In genomic region chr6:113282101-113282802, GRCm38 (mm10) we compare ENCODE assay signal across 9 mouse cellular contexts. TPM values are rescaled to one million over a fixed set of nuclear protein-coding genes. Genes with fewer than 3 reads are reported as not detected.
DNase-seq lines count a peak whose midpoint lies in the region; ATAC-seq lines count a peak whose summit lies in the region.
"Had no signal": no experiment of that assay in that cellular context is flagged by ENCODE, and none has a peak within 500 bp of the region (broad histone marks: within the 10 kb centered on the region; RNA-seq: fewer than 3 reads in every experiment).

Gene Cpne9 (plus strand): TSS chr6:113282307.

- intact Hi-C loops in heart, postnatal 25 days (cut with DNase I): no loop called here

- peaks cover 54% of the 10 kb centered on the region for H3K27me3 ChIP-seq in heart, embryonic 13.5 days (replicated peaks)
- peaks cover 29% of the 10 kb centered on the region for H3K27me3 ChIP-seq in embryonic facial prominence, embryonic 14.5 days (replicated peaks; ENCODE audit: control insufficient read depth, insufficient read depth, low read length)
- peaks cover 51% of the 10 kb centered on the region for H3K27me3 ChIP-seq in limb, embryonic 12.5 days

- H3K9ac ChIP-seq in heart, embryonic 13.5 days: no peak within 1 kb of the TSS
- H3K9ac ChIP-seq in embryonic facial prominence, embryonic 14.5 days (ENCODE audit: low read depth, low read length): no peak within 1 kb of the TSS
- H3K9ac ChIP-seq in limb, embryonic 12.5 days (replicated peaks): no peak within 1 kb of the TSS
- H3K9ac ChIP-seq: liver, embryonic 13.5 days had no signal

- H3K9me3 ChIP-seq in heart, embryonic 13.5 days: no peaks in the 10 kb centered on the region
- H3K9me3 ChIP-seq in embryonic facial prominence, embryonic 14.5 days (ENCODE audit: control insufficient read depth, low read length): no peaks in the 10 kb centered on the region
- H3K9me3 ChIP-seq in limb, embryonic 12.5 days: no peaks in the 10 kb centered on the region
- H3K9me3 ChIP-seq: liver, embryonic 13.5 days had no signal

- no peak for ATAC-seq in heart, embryonic 13.5 days (ENCODE audit: extremely low read depth, insufficient number of reproducible peaks, low FRiP score, low TSS enrichment)
- peak; percentile 78 for ATAC-seq in embryonic facial prominence, embryonic 14.5 days (ENCODE audit: low read depth)
- ATAC-seq in limb, embryonic 12.5 days (ENCODE audit: insufficient number of reproducible peaks, insufficient read depth, low FRiP score, low TSS enrichment, low read depth): peak; percentile 79; the same call in 1 of the 2 replicates

- no peak within 1 kb of the TSS for H3K27ac ChIP-seq in heart, embryonic 13.5 days (replicated peaks)
- H3K27ac ChIP-seq in embryonic facial prominence, embryonic 14.5 days (replicated peaks; ENCODE audit: low read depth, low read length): no peak within 1 kb of the TSS
- H3K27ac ChIP-seq in limb, embryonic 12.5 days: no peak within 1 kb of the TSS
- H3K27ac ChIP-seq: liver, embryonic 13.5 days had no signal

- 2% methylated on average over 37 of the region's 37 CpGs for WGBS in heart, embryonic 13.5 days
- WGBS in embryonic facial prominence, embryonic 14.5 days: 2% methylated on average over 36 of the region's 37 CpGs
- 2% methylated on average over 37 of the region's 37 CpGs for WGBS in limb, embryonic 12.5 days

- H3K4me2 ChIP-seq in heart, embryonic 13.5 days: peak within 1 kb of the TSS; percentile 49
- peak within 1 kb of the TSS; percentile 35 for H3K4me2 ChIP-seq in embryonic facial prominence, embryonic 14.5 days (ENCODE audit: low read depth, low read length)
- H3K4me2 ChIP-seq in limb, embryonic 12.5 days: peak within 1 kb of the TSS; percentile 48
- H3K4me2 ChIP-seq: liver, embryonic 13.5 days had no signal

- no peak for DNase-seq in heart, postnatal 25 days (ENCODE audit: low spot score)
- DNase-seq in ZHBTc4 (ENCODE audit: low read depth, low spot score): peak; percentile 82
- DNase-seq in embryonic facial prominence, embryonic 14.5 days (ENCODE audit: low spot score): peak; percentile 82
- peak; percentile 69 for DNase-seq in hindlimb bud, embryonic 11.5 days (ENCODE audit: extremely low spot score, low read depth, low spot score)
- peak; percentile 75 for DNase-seq in retina, postnatal 1 day
- DNase-seq in adrenal gland, adult 18-20 months (ENCODE audit: low spot score in 2 of 2): no peak
- DNase-seq: liver, embryonic 13.5 days had no signal

- H3K36me3 ChIP-seq in heart, embryonic 13.5 days: peaks cover 26% of the 10 kb centered on the region
- peaks cover 15% of the 10 kb centered on the region for H3K36me3 ChIP-seq in embryonic facial prominence, embryonic 14.5 days (ENCODE audit: control insufficient read depth, insufficient read depth, low read length)
- peaks cover 28% of the 10 kb centered on the region for H3K36me3 ChIP-seq in limb, embryonic 12.5 days

- peaks cover 7% of the 10 kb centered on the region for H3K4me1 ChIP-seq in heart, embryonic 13.5 days
- H3K4me1 ChIP-seq in embryonic facial prominence, embryonic 14.5 days (ENCODE audit: control insufficient read depth, insufficient read depth, low read length): peaks cover 4% of the 10 kb centered on the region
- peaks cover 11% of the 10 kb centered on the region for H3K4me1 ChIP-seq in limb, embryonic 12.5 days (replicated peaks)
- H3K4me1 ChIP-seq: liver, embryonic 13.5 days had no signal

- peak within 1 kb of the TSS; percentile 20 for H3K4me3 ChIP-seq in heart, embryonic 13.5 days
- peak within 1 kb of the TSS; percentile 18 for H3K4me3 ChIP-seq in embryonic facial prominence, embryonic 14.5 days (ENCODE audit: low read depth, low read length)
- peak within 1 kb of the TSS; percentile 26 for H3K4me3 ChIP-seq in limb, embryonic 12.5 days (replicated peaks)
- H3K4me3 ChIP-seq: liver, embryonic 13.5 days had no signal

RNA-seq across cellular contexts. Expression of gene Cpne9, which starts in this region (rescaled TPM):
- polyA plus RNA-seq in heart, embryonic 13.5 days (2015; fragmentation: Nextera tagmentation; extraction: Ambion mirVana): 0.22 TPM in 1 of 2 replicates, not detected in the other
- not detected for total RNA-seq in heart, postnatal 25 days (2021)
- 0.13 and 0.29 TPM in 2 replicates for polyA plus RNA-seq in embryonic facial prominence, embryonic 14.5 days (2014; fragmentation: Nextera tagmentation; extraction: Ambion mirVana)
- 0.29 and 0.31 TPM in 2 replicates for polyA plus RNA-seq in limb, embryonic 12.5 days (2016; fragmentation: Nextera tagmentation; extraction: Ambion mirVana)
- 1 to 10 TPM; 2.8 to 4.4 TPM for total RNA-seq in adrenal gland, adult 18-20 months (2021)
- polyA plus RNA-seq: liver, embryonic 13.5 days had no signal

Comparison
In these comparisons a context has a peak if more than half of its experiments do, and no peak if none do; other contexts are left out.
1. Peak in DNase-seq, ATAC-seq, H3K4me3 ChIP-seq and H3K4me2 ChIP-seq in embryonic facial prominence, embryonic 14.5 days; RNA of the gene not detected or under 1 TPM.
2. Peak in ATAC-seq, H3K4me3 ChIP-seq and H3K4me2 ChIP-seq in limb, embryonic 12.5 days; RNA of the gene not detected or under 1 TPM.
3. DNase-seq: peak in ZHBTc4 (single experiment), hindlimb bud, embryonic 11.5 days (single experiment) and retina, postnatal 1 day (single experiment); none in heart, postnatal 25 days (single experiment) and adrenal gland, adult 18-20 months (0 of 2).
4. Peak in every context shown above with its lines, with median percentiles within 50 percentile points of each other: H3K4me2 ChIP-seq and H3K4me3 ChIP-seq.